Mouse (Mus musculus) hindbrain, embryonic 16.5 days (tissue): ENCODE measurements around the gene Olfr1420. TPM values are rescaled to one million over a fixed set of nuclear protein-coding genes. Genes with fewer than 3 reads are reported as not detected.
"Not testable (repeated sequence)": the region's sequence is repeated elsewhere in the genome, so short reads cannot be mapped to it uniquely, and the experiment has no call there.

Experiments used
- ATAC-seq: fragments of 200-750 bp; cut with Nextera tagmentation; 2 replicates; pipeline ENCODE4 v1.8.0; 2017; ENCODE audit warnings: moderate TSS enrichment, moderate library complexity
- H3K27ac ChIP-seq: fragments of 300-500 bp; sonication (generic); 2 replicates; pipeline ENCODE4 v1.5.1; 2014; ENCODE audit warnings: low read depth, mild to moderate bottlenecking, control low read depth, low read length, moderate library complexity
- H3K27me3 ChIP-seq: fragments of 300-500 bp; sonication (generic); replicated peaks from 2 replicates; pipeline ENCODE4 v1.6.1; 2014; ENCODE audit warnings: low read length; ENCODE audit not compliant: control insufficient read depth, insufficient read depth
- H3K36me3 ChIP-seq: fragments of 300-500 bp; sonication (generic); 2 replicates; pipeline ENCODE4 v1.6.1; 2014; ENCODE audit warnings: mild to moderate bottlenecking, low read length, moderate library complexity, mixed read lengths; ENCODE audit not compliant: control insufficient read depth, insufficient read depth
- H3K4me1 ChIP-seq: fragments of 300-500 bp; sonication (generic); 2 replicates; pipeline ENCODE4 v1.6.1; 2014; ENCODE audit warnings: low read depth, low read length; ENCODE audit not compliant: control insufficient read depth, insufficient read depth
- H3K4me2 ChIP-seq: fragments of 300-500 bp; sonication (generic); 2 replicates; pipeline ENCODE4 v1.6.1; 2014; ENCODE audit warnings: mild to moderate bottlenecking, low read length, control low read depth, moderate library complexity
- H3K4me3 ChIP-seq: fragments of 300-500 bp; sonication (generic); 2 replicates; pipeline ENCODE4 v1.5.1; 2014; ENCODE audit warnings: mild to moderate bottlenecking, low read length, control low read depth, moderate library complexity
- H3K9ac ChIP-seq: fragments of 300-500 bp; sonication (generic); 2 replicates; pipeline ENCODE4 v1.6.1; 2014; ENCODE audit warnings: low read depth, mild to moderate bottlenecking, control low read depth, low read length, moderate library complexity
- H3K9me3 ChIP-seq: fragments of 300-500 bp; sonication (generic); 2 replicates; pipeline ENCODE4 v1.6.1; 2014; ENCODE audit warnings: mild to moderate bottlenecking, low read length, moderate library complexity; ENCODE audit not compliant: control insufficient read depth
- WGBS: fragments of 180-500 bp; shearing (Covaris S2); extraction: QIAGEN DNeasy Blood & Tissue Kit; methylation state at CpG from one replicate; pipeline ENCODE4 v1.1.7; 2014; 5-methylcytosine and 5-hydroxymethylcytosine counted together
- polyA plus RNA-seq: library from polyadenylated mRNA; unstranded; fragments of >200 nt; fragmentation: Nextera tagmentation; extraction: Ambion mirVana; gene quantifications from 2 replicates; pipeline ENCODE4 v1.2.1, GENCODE M21; 2015

Gene Olfr1420
- polyA plus RNA-seq, 1 experiment from 2014 or later, result not detected

DNA sequence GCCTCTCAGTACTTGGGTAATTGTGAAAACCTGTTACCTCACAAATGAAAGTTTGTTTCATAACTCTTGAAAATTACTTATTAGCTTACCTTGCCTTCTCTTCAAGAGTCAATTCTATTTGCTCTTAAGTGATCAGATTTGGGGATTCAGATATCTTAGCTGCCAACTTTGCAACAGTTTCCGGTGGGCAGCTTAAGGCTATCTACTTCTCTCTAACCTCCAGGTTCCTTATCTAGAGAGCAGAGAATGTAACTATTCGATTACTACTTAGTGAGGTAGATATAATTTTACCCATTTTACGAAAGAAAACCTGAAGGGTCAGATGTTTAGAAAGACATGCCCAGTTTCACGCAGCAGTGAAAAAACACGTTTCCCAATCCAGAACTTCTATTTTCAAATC, 24.7 kb downstream of the Olfr1420 start:
- WGBS, result 97% methylated on average over 5 of the region's 5 CpGs
- H3K9me3 ChIP-seq, result no peaks in the 10 kb centered on the region
- H3K4me2 ChIP-seq, result peak overlapping the region; percentile 85
- peaks cover 11% of the 10 kb centered on the region for H3K4me1 ChIP-seq
- H3K4me3 ChIP-seq, result peak overlapping the region; percentile 93
- 0 out of 2 replicates have a peak, but pooled peaks cover 3% of the 10 kb centered on the region for H3K36me3 ChIP-seq
- no peaks in the 10 kb centered on the region for H3K27me3 ChIP-seq
- H3K9ac ChIP-seq, result no peak overlapping the region
- no peak for ATAC-seq
- no peak overlapping the region for H3K27ac ChIP-seq

DNA sequence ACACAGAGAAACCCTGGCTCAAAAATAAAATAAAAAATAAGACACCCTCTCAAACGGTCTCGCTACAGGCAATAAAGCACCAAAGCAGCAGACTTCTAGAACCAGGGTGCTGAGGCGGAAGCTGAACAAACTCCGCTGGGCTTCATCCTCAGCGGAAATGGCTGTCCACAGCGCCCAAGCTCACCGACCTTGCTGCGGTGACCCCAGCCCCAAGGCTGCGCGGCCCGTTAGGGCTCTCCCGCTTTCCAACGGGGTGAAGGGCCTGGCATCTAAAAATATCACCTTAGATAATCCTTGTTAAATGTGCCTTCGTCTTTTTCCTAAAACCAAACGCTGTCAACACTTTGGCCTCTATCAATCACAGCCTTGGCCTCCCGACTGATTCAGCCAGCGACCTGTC, 25.2 kb downstream of the Olfr1420 start:
- H3K27me3 ChIP-seq, result no peaks in the 10 kb centered on the region
- 3% methylated on average over 17 of the region's 17 CpGs for WGBS
- peak overlapping the region; percentile 90 for H3K27ac ChIP-seq
- ATAC-seq, result peak; percentile 29; the same call in 1 of the 2 replicates
- H3K4me1 ChIP-seq, result peaks cover 11% of the 10 kb centered on the region
- 0 out of 2 replicates have a peak, but pooled peaks cover 3% of the 10 kb centered on the region for H3K36me3 ChIP-seq
- peak overlapping the region; percentile 88 for H3K9ac ChIP-seq
- H3K9me3 ChIP-seq, result no peaks in the 10 kb centered on the region
- peak overlapping the region; percentile 93 for H3K4me3 ChIP-seq
- peak overlapping the region; percentile 85 for H3K4me2 ChIP-seq

DNA sequence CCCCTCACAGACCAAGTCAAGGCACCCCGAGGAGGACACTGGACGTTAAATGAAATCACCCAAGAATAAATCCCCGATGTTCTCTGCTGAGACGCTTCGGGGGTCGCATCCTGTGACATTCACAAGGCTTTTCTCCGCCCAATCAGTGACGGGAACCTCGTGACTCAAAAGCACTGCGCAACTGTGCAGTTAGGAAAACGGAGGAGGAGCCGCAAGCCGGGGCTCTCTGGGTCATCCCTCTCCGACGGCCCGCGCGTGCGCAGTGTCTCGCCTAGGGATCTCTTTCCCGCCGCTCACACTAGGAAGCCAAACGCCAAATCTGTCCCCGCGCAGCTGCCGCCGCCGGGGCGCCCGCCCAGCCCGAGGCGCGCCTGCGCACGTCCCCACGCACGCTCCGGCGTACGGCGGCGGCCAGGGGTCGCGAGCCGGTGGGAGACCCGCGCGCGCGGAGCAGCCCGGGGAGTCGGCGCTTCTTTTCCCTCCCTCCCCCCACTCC, 25.7 kb downstream of the Olfr1420 start, which contains the start of gene Patl1:
Patl1 (plus strand) TSS at position 363 of the 496 bp plus-strand sequence.
- WGBS, result under 1% methylated on average over 38 of the region's 53 CpGs
- Histone ChIP-seq H3K4me3 (peak within 1 kb of the TSS; percentile 93), H3K27me3 (no peaks in the 10 kb centered on the region), H3K9me3 (no peaks in the 10 kb centered on the region), H3K9ac (peak within 1 kb of the TSS; percentile 88), H3K4me1 (peaks cover 11% of the 10 kb centered on the region), H3K4me2 (peak within 1 kb of the TSS; percentile 85), H3K36me3 (0 out of 2 replicates have a peak, but pooled peaks cover 3% of the 10 kb centered on the region), H3K27ac (peak within 1 kb of the TSS; percentile 90)
- peak; percentile 98 for ATAC-seq

DNA sequence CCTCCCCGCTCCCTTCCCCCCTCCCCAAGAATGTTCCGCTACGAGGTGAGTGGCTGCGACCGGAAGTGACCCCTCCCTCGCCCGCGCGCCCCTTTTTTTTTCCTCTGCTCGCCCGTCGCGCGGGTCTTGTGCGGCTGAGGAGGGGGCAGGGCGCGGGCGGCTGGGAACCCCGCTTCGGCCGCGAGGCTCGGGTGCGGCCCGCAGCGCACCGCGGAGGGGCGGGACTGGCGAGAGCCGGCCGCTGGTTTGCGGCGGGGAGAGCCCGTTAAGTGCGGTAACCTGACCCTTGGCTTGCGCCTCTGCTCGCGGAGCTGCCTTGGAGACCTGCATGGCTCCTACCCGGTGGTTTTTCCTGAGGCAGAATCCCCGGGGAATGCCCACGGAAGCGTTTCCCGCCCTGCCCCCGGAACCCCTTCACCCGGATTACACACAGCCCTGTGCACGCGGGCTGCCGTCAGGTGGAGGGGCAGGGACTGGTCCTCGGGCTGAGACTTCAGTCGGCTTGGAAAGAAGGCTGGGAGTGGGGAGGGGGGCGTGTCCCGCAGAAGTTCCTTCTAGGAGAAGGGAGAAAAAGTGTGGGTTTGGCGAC, 26.3 kb downstream of the Olfr1420 start:
- H3K9me3 ChIP-seq, result no peaks in the 10 kb centered on the region
- H3K36me3 ChIP-seq, result 0 out of 2 replicates have a peak, but pooled peaks cover 3% of the 10 kb centered on the region
- WGBS, result 0% methylated on average over 49 of the region's 54 CpGs
- H3K9ac ChIP-seq, result peak overlapping the region; percentile 88
- peak overlapping the region; percentile 93 for H3K4me3 ChIP-seq
- peaks cover 11% of the 10 kb centered on the region for H3K4me1 ChIP-seq
- ATAC-seq, result peak; percentile 76
- peak overlapping the region; percentile 60 for H3K4me2 ChIP-seq
- no peaks in the 10 kb centered on the region for H3K27me3 ChIP-seq
- peak overlapping the region; percentile 90 for H3K27ac ChIP-seq

DNA sequence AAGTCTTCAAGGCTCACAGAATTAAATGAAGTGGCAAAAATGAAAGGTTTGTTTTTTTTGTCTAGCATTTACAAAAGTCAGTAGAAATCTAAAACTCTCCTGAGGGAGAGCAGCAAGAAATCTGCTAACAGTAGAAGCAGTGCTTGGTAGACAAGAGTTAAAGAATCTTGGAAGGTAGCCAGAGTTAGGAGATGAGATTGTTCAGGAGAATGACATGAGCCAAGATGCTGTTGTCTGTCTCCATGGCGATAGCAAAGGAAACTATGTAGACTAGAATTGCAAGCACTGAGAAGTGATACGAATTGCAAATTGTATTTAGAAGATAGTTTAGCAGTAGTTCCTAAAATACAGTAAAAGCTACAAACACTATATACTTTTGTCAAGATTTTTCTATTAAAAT, 29.4 kb downstream of the Olfr1420 start:
- Histone ChIP-seq H3K4me3 (no peak overlapping the region), H3K9ac (no peak overlapping the region), H3K4me1 (peaks cover 11% of the 10 kb centered on the region), H3K4me2 (0 out of 2 replicates have a peak overlapping the region, but pooled peaks have one; percentile 10), H3K9me3 (no peaks in the 10 kb centered on the region), H3K27me3 (no peaks in the 10 kb centered on the region), H3K27ac (no peak overlapping the region), H3K36me3 (peaks cover 10% of the 10 kb centered on the region)
- no peak for ATAC-seq
- WGBS, result 13% methylated on average over 2 of the region's 2 CpGs

DNA sequence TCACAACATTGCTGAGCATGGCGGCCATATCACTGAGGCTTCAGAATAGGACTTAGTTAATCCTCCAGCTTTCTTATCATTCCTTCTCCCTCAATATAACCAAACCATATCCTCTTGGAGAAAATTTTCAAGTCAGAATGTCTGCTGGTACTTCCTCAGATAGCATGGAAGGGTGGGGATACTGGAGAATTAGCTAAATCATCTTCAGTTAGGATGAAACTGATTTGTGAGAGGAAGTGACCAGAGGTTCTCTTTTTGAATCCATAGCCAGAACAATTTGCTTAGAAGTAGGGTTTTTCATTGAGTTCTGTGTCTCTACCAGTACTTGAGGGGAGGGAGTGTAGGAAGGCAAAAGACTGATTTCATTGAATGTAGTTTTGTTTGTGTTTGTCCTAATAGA, 35.7 kb downstream of the Olfr1420 start:
- ATAC-seq, result no peak
- no peak overlapping the region for H3K4me3 ChIP-seq
- WGBS, result 97% methylated on average over 1 of the region's 1 CpGs
- H3K36me3 ChIP-seq, result peaks cover 30% of the 10 kb centered on the region
- no peak overlapping the region for H3K9ac ChIP-seq
- H3K9me3 ChIP-seq, result no peaks in the 10 kb centered on the region
- no peak overlapping the region for H3K4me2 ChIP-seq
- no peak overlapping the region for H3K27ac ChIP-seq
- H3K4me1 ChIP-seq, result no peaks in the 10 kb centered on the region
- H3K27me3 ChIP-seq, result no peaks in the 10 kb centered on the region

DNA sequence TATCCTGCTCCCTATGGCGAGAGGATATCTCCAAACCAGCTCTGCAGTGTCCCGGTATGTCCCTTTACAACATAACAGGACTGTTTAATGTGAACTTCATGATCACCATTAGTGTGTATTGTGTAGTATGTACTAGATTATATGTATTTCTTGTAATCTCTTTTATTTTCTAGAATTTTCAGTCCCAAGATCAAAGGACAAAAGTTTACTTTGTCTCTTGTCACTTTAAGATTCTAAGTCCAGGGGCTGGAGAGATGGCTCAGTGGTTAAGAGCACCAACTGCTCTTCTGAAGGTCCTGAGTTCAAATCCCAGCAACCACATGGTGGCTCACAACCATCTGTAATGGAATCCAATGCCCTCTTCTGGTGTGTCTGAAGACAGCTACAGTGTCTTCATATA, 36.1 kb downstream of the Olfr1420 start:
- H3K27me3 ChIP-seq, H3K4me3 ChIP-seq, H3K9ac ChIP-seq, H3K9me3 ChIP-seq, ATAC-seq, H3K27ac ChIP-seq, H3K4me2 ChIP-seq, H3K4me1 ChIP-seq: not testable (repeated sequence)
- WGBS, result 97% methylated on average over 2 of the region's 2 CpGs
- H3K36me3 ChIP-seq, result peaks cover 31% of the 10 kb centered on the region

DNA sequence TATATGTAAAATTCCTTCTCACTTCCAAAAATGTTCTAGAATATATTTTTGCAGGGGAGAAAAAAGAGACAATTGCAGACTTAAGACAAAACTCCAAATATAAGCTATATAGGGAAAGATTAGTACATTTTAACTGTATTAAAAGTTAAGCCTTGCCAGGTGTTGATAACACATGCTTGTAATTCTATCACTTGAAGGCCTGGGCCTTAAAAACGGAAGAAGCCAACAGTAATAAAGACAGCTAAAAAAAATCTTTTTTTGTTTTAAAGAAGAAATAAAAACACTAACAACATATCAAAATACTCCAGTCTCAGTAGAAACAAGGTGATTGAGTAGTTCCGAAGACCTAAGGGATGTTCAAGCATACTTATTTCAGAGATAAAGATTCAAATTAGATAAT, 40.0 kb downstream of the Olfr1420 start:
- Histone ChIP-seq H3K36me3 (peaks cover 31% of the 10 kb centered on the region), H3K9me3 (no peaks in the 10 kb centered on the region), H3K27me3 (no peaks in the 10 kb centered on the region), H3K4me2 (no peak overlapping the region), H3K9ac (no peak overlapping the region), H3K27ac (no peak overlapping the region), H3K4me1 (no peaks in the 10 kb centered on the region), H3K4me3 (no peak overlapping the region)
- no peak for ATAC-seq
- WGBS, result 92% methylated on average over 2 of the region's 2 CpGs

DNA sequence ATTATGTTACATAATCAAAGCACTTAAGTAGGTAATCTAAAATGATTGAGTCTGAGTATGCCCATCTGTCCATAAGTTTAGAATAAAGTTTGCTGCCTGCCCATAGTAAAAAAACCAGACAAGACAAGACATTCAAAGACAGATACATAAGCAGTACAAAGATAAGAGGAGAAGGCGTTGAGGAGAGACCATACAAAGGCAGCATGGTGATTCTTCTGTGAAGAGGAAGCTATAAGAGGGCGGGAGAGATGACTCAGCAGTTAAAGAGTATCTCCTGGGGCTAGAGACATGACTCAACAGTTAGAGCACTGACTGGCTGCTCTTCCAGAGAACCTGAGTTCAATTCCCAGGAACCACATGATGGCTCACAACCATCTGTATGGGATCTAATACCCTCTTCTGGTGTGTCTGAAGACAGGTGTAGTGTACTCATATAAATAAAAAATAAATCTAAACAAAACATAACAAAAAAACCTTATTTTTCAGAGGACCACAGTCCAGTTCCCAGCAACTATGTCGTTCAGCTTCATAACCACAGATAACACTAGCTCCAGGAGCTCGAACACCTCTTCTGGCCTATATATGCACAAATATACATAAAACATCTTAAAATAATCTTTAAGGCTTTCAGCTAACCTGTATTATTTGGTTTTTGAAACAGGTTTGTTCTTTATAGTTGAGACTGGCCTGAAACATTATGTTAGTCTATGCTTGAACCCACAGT, 41.8 kb downstream of the Olfr1420 start:
- Histone ChIP-seq H3K9ac (no peak overlapping the region), H3K4me1 (no peaks in the 10 kb centered on the region), H3K4me3 (no peak overlapping the region), H3K9me3 (no peaks in the 10 kb centered on the region), H3K27me3 (no peaks in the 10 kb centered on the region), H3K27ac (no peak overlapping the region), H3K4me2 (no peak overlapping the region), H3K36me3 (peaks cover 38% of the 10 kb centered on the region)
- 93% methylated on average over 4 of the region's 4 CpGs for WGBS
- no peak for ATAC-seq
